Mouse (Mus musculus): ENCODE measurements around the gene Topors.

The Topors gene

GRCm38 (mm10) chr4:40269430-40270032, at the start of gene Topors, which contains the start of gene Smim27:
Topors (minus strand) TSS chr4:40269850.
Smim27 (plus strand) TSS chr4:40269579.
- in situ Hi-C loops (cut with MboI; ENCODE audit: low pct_unique_long_range_greater_than_20kb in 1 of 2, low sequenced_read_pairs in 2 of 2, unreplicated experiment in 1 of 2): no loop called here

- in situ Hi-C loops (cut with MboI; ENCODE audit: low pct_unique_long_range_greater_than_20kb in 1 of 2, low sequenced_read_pairs in 2 of 2, unreplicated experiment in 1 of 2): no loop called here
Measured at GRCm38 (mm10) chr4:40317404-40317803, 47.8 kb upstream of the Topors start.

- in situ Hi-C loops (cut with MboI; ENCODE audit: low pct_unique_long_range_greater_than_20kb in 1 of 2, low sequenced_read_pairs in 2 of 2, unreplicated experiment in 1 of 2): no loop called here
Measured at GRCm38 (mm10) chr4:40313026-40313425, 43.4 kb upstream of the Topors start.

DNA sequence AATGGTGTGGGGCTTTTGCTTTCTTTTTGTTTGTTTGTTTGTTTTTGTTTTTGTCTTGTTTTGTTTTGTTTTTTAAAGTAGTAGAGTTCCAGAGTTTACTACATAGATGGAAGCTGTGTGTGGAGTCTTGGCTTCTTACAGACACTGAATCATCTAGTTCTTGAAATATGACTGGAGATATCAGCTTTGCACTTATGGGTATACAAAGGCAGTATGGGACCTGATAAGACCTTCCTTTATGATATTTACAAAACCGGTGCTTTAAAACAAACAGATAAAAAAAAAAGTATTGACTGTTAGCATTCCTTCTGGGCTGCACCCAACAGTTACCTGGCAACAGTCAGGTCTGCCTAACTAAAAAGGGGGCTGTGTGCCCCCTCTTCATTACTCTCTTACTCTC, 42.6 kb upstream of the Topors start:
- in situ Hi-C loops (cut with MboI; ENCODE audit: low pct_unique_long_range_greater_than_20kb in 1 of 2, low sequenced_read_pairs in 2 of 2, unreplicated experiment in 1 of 2): no loop called here

- in situ Hi-C loops (cut with MboI; ENCODE audit: low pct_unique_long_range_greater_than_20kb in 1 of 2, low sequenced_read_pairs in 2 of 2, unreplicated experiment in 1 of 2): no loop called here
Measured at GRCm38 (mm10) chr4:40310796-40311383, 41.2 kb upstream of the Topors start.

DNA sequence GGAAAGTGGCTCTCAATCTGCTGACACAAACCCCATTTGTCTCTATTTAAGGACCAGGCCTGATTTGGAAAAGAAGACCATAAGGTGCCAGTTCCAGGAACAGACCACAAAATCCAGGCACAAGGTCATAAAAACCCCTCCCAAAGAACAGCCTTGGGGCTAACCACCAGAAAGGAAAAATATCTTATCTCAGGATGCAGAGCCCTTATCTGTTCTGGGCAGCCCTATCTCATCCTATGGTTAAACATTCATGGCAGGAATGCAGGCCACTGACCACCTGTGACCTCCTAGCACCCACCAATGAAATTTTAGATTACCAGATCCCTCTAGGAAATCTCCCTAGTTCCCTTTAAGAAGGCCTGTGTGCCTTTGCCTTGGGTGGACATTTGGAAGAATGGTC, 40.0 kb upstream of the Topors start:
- in situ Hi-C loops (cut with MboI; ENCODE audit: low pct_unique_long_range_greater_than_20kb in 1 of 2, low sequenced_read_pairs in 2 of 2, unreplicated experiment in 1 of 2): no loop called here

GRCm38 (mm10) chr4:40302445-40303125, 32.9 kb upstream of the Topors start:
- in situ Hi-C loops (cut with MboI; ENCODE audit: low pct_unique_long_range_greater_than_20kb in 1 of 2, low sequenced_read_pairs in 2 of 2, unreplicated experiment in 1 of 2): no loop called here

DNA sequence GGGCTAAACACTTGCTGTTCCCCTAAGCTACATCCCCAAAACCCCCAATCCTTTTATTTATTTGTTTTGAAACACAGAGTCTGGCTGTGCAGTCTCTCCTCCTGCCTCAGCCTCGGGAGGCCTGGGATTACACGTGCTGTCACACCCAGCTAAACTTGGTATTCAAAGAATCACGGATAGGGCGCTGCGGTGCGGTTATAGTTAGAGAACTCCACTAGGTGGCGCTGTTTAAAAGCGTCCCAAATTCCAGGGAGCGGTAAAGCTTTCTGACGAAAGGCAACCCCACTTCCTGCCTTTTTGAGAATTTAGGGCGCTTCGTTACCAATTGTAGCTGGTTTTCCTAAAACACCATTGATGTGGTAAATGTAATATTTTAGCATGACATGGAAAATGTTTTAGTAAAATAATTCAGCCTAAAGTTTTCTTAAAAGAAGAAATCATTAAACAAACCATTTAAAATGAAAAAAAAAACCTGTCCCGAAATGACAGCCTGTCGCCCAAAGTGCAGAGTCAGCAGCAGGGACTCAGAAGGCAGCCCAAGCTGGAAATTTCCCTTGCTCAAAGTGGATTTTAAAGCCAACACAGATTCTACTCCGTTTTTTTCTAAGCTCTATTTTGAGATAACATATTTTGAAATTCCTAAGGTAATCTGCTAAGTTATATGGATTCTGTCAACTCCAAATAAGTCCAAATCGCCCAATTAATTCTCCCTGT, 31.6 kb upstream of the Topors start:
- in situ Hi-C loops (cut with MboI; ENCODE audit: low pct_unique_long_range_greater_than_20kb in 1 of 2, low sequenced_read_pairs in 2 of 2, unreplicated experiment in 1 of 2): no loop called here

DNA sequence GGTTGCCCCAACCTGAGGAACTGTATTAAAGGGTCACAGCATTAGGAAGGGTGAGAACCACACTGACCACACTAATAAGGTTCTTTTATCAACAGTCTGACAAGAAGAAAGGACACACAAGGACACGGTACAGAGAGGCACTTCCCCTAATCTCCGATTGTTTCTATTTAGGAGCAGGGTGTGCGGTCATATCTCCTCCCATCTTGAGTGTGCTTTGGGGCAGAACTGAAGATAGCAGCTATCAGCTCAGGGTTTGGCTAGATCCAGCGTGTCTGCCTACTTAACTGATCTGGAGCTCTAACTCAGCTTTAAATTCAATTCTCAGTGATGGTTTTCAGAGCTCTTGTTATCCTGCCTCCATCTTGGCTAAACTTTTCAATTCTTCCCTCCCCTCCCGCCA, 29.5 kb upstream of the Topors start:
- in situ Hi-C loops (cut with MboI; ENCODE audit: low pct_unique_long_range_greater_than_20kb in 1 of 2, low sequenced_read_pairs in 2 of 2, unreplicated experiment in 1 of 2): loop anchor here (10.0 to 25.0 kb wide), 3 partner anchors 162 to 388 kb away; partner anchors contain the start of gene Aco1 (in 1 of the 2)

GRCm38 (mm10) chr4:40291511-40291910, 21.9 kb upstream of the Topors start:
- in situ Hi-C loops (cut with MboI; ENCODE audit: low pct_unique_long_range_greater_than_20kb in 1 of 2, low sequenced_read_pairs in 2 of 2, unreplicated experiment in 1 of 2): loop anchor here (10.0 to 25.0 kb wide), 3 partner anchors 154 to 396 kb away; partner anchors contain the start of gene Aco1 (in 1 of the 2)

- in situ Hi-C loops (cut with MboI; ENCODE audit: low pct_unique_long_range_greater_than_20kb in 1 of 2, low sequenced_read_pairs in 2 of 2, unreplicated experiment in 1 of 2): loop anchor here (25.0 kb wide), 2 partner anchors 152 to 398 kb away; partner anchors contain the start of gene Aco1 (in 1 of the 2)
Measured at GRCm38 (mm10) chr4:40289046-40289445, 19.4 kb upstream of the Topors start.

DNA sequence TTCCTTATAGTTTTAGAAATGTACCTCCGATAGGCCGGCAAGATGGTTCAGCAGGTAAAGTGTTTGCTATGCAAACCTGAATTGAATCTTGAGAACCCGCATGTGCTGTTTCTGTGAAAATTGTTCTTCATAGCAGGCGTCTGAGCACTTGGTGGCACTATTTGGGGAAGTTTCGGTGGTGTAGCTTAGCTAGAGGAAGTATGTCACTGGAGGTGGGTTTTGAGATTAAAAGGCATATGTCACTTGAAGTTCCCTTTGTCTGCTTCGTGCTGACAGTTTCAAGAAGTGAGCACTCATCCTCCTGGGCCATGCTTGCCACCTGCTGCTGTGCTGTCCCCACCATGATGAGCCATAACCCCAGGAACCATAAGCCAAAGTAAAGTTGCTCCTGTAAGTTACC, 17.8 kb upstream of the Topors start:
- in situ Hi-C loops (cut with MboI; ENCODE audit: low pct_unique_long_range_greater_than_20kb in 1 of 2, low sequenced_read_pairs in 2 of 2, unreplicated experiment in 1 of 2): loop anchor here (25.0 kb wide), 2 partner anchors 150 to 400 kb away; partner anchors contain the start of gene Aco1 (in 1 of the 2)

DNA sequence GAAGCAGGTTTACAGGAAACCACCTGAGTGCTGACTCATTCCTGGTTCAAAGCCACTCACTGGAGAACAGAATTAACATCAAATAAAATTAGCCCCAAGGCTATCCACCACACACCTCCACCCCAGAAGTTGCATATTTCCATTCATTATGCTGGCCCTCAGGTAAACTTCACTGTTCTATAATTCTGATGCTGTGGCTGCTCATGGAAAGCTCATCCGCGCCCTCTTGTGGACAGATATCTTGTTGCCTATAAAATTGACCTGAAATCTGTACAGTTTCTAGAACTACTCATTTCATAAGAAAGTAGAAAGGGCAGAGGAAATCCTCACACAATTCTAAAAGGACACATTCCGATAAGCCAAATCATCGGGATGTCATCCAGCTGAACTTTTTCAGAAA, 15.9 kb upstream of the Topors start:
- in situ Hi-C loops (cut with MboI; ENCODE audit: low pct_unique_long_range_greater_than_20kb in 1 of 2, low sequenced_read_pairs in 2 of 2, unreplicated experiment in 1 of 2): loop anchor here (25.0 kb wide), 2 partner anchors 148 to 402 kb away; partner anchors contain the start of gene Aco1 (in 1 of the 2)

DNA sequence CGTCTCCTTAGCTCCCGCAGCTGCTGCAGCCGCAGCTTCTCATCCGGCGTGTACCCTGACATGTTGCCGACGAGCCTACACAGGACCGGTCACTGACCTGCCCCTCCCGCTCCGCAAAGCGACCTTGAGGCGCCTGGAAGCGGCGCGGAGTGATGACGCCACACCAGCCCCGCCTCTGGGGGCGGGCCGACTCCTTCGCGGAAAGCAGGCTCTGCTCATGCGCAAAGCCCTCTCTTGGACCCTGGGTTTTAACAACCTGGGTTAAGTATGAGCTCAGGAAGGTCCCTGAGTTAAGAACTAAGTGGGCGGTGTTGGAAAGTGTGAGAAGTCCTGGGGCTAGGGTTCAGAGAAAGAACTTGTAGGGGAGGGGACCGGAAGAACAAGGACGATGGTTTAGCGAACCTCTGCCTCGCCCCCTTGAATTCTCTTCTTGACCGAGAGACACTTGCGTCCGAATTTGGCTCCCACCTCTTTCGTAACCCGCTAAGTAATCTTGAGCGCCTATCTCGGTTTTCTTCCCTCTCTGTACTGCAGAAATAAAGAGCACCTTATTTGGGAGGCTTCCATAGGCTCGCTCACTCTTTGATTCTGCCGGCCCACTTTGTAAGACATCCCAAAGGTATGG, 9.7 kb upstream of the Topors start, which contains the start of gene Ndufb6:
Ndufb6 (minus strand) TSS at position 146 of the 625 bp plus-strand sequence.
- in situ Hi-C loops (cut with MboI; ENCODE audit: low pct_unique_long_range_greater_than_20kb in 1 of 2, low sequenced_read_pairs in 2 of 2, unreplicated experiment in 1 of 2): loop anchor here (25.0 kb wide), 2 partner anchors 142 to 408 kb away; partner anchors contain the start of gene Aco1 (in 1 of the 2)

GRCm38 (mm10) chr4:40278880-40279275, 9.2 kb upstream of the Topors start:
- in situ Hi-C loops (cut with MboI; ENCODE audit: low pct_unique_long_range_greater_than_20kb in 1 of 2, low sequenced_read_pairs in 2 of 2, unreplicated experiment in 1 of 2): loop anchor here (25.0 kb wide), 2 partner anchors 142 to 408 kb away; partner anchors contain the start of gene Aco1 (in 1 of the 2)

- in situ Hi-C loops (cut with MboI; ENCODE audit: low pct_unique_long_range_greater_than_20kb in 1 of 2, low sequenced_read_pairs in 2 of 2, unreplicated experiment in 1 of 2): no loop called here
Measured at GRCm38 (mm10) chr4:40268835-40269234, 815 bp downstream of the Topors start.

DNA sequence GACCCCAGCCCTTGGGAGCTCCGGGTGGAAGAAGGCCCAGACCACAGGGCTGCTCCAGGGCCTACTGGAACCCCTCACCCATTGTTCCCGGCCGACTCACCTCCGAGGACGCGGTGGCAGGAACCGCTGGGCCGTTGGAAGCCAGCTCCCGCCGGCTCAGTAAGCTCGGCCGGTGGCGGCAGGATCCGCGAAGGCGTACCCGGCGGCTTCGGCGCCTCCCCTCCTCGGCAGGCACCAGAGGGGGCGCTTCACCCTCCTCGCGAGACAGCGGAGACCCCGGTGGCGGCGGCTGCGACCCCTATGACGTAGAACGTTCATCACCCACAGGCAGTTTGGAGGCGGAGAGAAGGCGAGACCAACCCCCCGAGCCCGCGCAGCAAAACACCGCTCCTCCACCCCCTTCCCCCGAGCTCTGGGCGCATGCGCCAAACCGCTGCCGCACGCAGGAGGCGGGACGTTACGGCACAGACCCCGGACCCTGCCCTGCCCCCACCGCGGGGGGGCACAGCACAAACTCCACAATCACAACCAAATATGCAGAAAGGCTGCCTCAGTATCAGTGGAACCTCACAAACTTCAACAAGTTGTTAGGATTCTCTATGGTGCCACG, 1.3 kb downstream of the Topors start:
- in situ Hi-C loops (cut with MboI; ENCODE audit: low pct_unique_long_range_greater_than_20kb in 1 of 2, low sequenced_read_pairs in 2 of 2, unreplicated experiment in 1 of 2): no loop called here

GRCm38 (mm10) chr4:40267681-40268080, 2.0 kb downstream of the Topors start:
- in situ Hi-C loops (cut with MboI; ENCODE audit: low pct_unique_long_range_greater_than_20kb in 1 of 2, low sequenced_read_pairs in 2 of 2, unreplicated experiment in 1 of 2): no loop called here

Data from mouse embryonic stem cell (cell line).